13 mouse cellular contexts compared by ENCODE assay signal in genomic region chrX:160449363-160449762, GRCm38 (mm10). TPM values are rescaled to one million over a fixed set of nuclear protein-coding genes. Genes with fewer than 3 reads are reported as not detected.
DNase-seq lines count a peak whose midpoint lies in the region; ATAC-seq and TF ChIP-seq lines count a peak whose summit lies in the region.
"Had no signal": no experiment of that assay in that cellular context is flagged by ENCODE, and none has a peak within 500 bp of the region (broad histone marks: within the 10 kb centered on the region; RNA-seq: fewer than 3 reads in every experiment).

No protein-coding gene starts in this region.

- 72% methylated on average over 2 of the region's 2 CpGs for WGBS in forebrain, postnatal 0 days
- 97% methylated on average over 2 of the region's 2 CpGs for WGBS in forebrain, embryonic 12.5 days

- ATAC-seq in forebrain, postnatal 0 days: no peak
- no peak for ATAC-seq in forebrain, embryonic 12.5 days (ENCODE audit: low FRiP score)

- peak; percentile 52 for TF ChIP-seq CTCF in forebrain, postnatal 0 days (IDR thresholded peaks at IDR 0.05; ENCODE audit: low read depth)

- no peak overlapping the region for H3K27ac ChIP-seq in forebrain, postnatal 0 days (ENCODE audit: low read depth, low read length)
- H3K27ac ChIP-seq in forebrain, embryonic 12.5 days: no peak overlapping the region
- H3K27ac ChIP-seq: embryonic facial prominence, embryonic 10.5 days; limb, embryonic 15.5 days had no signal

- no peak overlapping the region for H3K9ac ChIP-seq in forebrain, postnatal 0 days
- no peak overlapping the region for H3K9ac ChIP-seq in forebrain, embryonic 12.5 days
- H3K9ac ChIP-seq: limb, embryonic 15.5 days had no signal

- peak; percentile 6 for DNase-seq in forebrain, postnatal 0 days
- DNase-seq in layer of hippocampus, adult 9-11 months: peak; percentile 1
- DNase-seq in layer of hippocampus, postnatal 36 days: no peak
- DNase-seq in 416B (ENCODE audit: low read depth) (peak; percentile 13), NIH3T3 (ENCODE audit: low read depth) (peak; percentile 38)
- DNase-seq in urinary bladder, adult 2 months (ENCODE audit: low spot score): no peak
- DNase-seq in T-cell, adult 2 months (ENCODE audit: low spot score): no peak
- DNase-seq: gastrocnemius, postnatal 36 days; kidney, adult 11 months had no signal

- no peaks in the 10 kb centered on the region for H3K27me3 ChIP-seq in forebrain, postnatal 0 days (ENCODE audit: insufficient read depth, low read length)
- H3K27me3 ChIP-seq in forebrain, embryonic 12.5 days: peaks cover 10% of the 10 kb centered on the region
- H3K27me3 ChIP-seq: limb, embryonic 15.5 days had no signal

- no peaks in the 10 kb centered on the region for H3K36me3 ChIP-seq in forebrain, postnatal 0 days (ENCODE audit: insufficient read depth)
- H3K36me3 ChIP-seq in forebrain, embryonic 12.5 days (replicated peaks): no peaks in the 10 kb centered on the region
- H3K36me3 ChIP-seq: embryonic facial prominence, embryonic 10.5 days; limb, embryonic 15.5 days had no signal

- H3K4me3 ChIP-seq in forebrain, postnatal 0 days (ENCODE audit: low read depth, low read length): no peak overlapping the region
- H3K4me3 ChIP-seq in forebrain, embryonic 12.5 days (replicated peaks): no peak overlapping the region
- H3K4me3 ChIP-seq: embryonic facial prominence, embryonic 10.5 days; limb, embryonic 15.5 days; myocyte had no signal

- no peaks in the 10 kb centered on the region for H3K9me3 ChIP-seq in forebrain, postnatal 0 days (ENCODE audit: low read length)
- H3K9me3 ChIP-seq in forebrain, embryonic 12.5 days: no peaks in the 10 kb centered on the region
- H3K9me3 ChIP-seq: embryonic facial prominence, embryonic 10.5 days; limb, embryonic 15.5 days had no signal

- no peaks in the 10 kb centered on the region for H3K4me1 ChIP-seq in forebrain, postnatal 0 days (ENCODE audit: insufficient read depth)
- no peaks in the 10 kb centered on the region for H3K4me1 ChIP-seq in forebrain, embryonic 12.5 days
- H3K4me1 ChIP-seq: embryonic facial prominence, embryonic 10.5 days; limb, embryonic 15.5 days had no signal

- H3K4me2 ChIP-seq in forebrain, postnatal 0 days (ENCODE audit: low read depth): no peak overlapping the region
- no peak overlapping the region for H3K4me2 ChIP-seq in forebrain, embryonic 12.5 days
- H3K4me2 ChIP-seq: limb, embryonic 15.5 days had no signal

RNA-seq across cellular contexts. Expression of gene Phka2, which starts 52.6 kb away (rescaled TPM):
- 15.3 and 22.8 TPM in 2 replicates for total RNA-seq in forebrain, postnatal 0 days (2014; rRNA removed)
- 3.4 and 6.0 TPM in 2 replicates for polyA plus RNA-seq in forebrain, postnatal 0 days (2015; fragmentation: Nextera tagmentation; extraction: Ambion mirVana)
- 20.5 and 20.7 TPM in 2 replicates for polyA plus RNA-seq in forebrain, embryonic 12.5 days (2016; fragmentation: Nextera tagmentation; extraction: Ambion mirVana)
- 10 to 100 TPM; 26.2 to 33.0 TPM for total RNA-seq in layer of hippocampus, postnatal 36 days (2021)
- 18.8 and 19.1 TPM in 2 replicates for polyA plus RNA-seq in urinary bladder, adult 2 months (2012; rRNA removed)

RNA-seq across cellular contexts. Expression of gene Adgrg2, which starts 58.9 kb away (rescaled TPM):
- total RNA-seq in forebrain, postnatal 0 days (2014; rRNA removed): 1.6 and 2.0 TPM in 2 replicates
- 1.0 and 1.6 TPM in 2 replicates for polyA plus RNA-seq in forebrain, postnatal 0 days (2015; fragmentation: Nextera tagmentation; extraction: Ambion mirVana)
- 0.95 and 1.3 TPM in 2 replicates for polyA plus RNA-seq in forebrain, embryonic 12.5 days (2016; fragmentation: Nextera tagmentation; extraction: Ambion mirVana)
- 1 to 10 TPM in 1 of 2 experiments, under 1 TPM in 1; 0.67 to 1.0 TPM for total RNA-seq in layer of hippocampus, postnatal 36 days (2021)
- 3.4 and 3.9 TPM in 2 replicates for polyA plus RNA-seq in urinary bladder, adult 2 months (2012; rRNA removed)

Comparison
In these comparisons a context has a peak if more than half of its experiments do, and no peak if none do; other contexts are left out.
1. DNase-seq: peak in forebrain, postnatal 0 days (single experiment), layer of hippocampus, adult 9-11 months (single experiment), 416B (single experiment) and NIH3T3 (single experiment); none in layer of hippocampus, postnatal 36 days (0 of 2), urinary bladder, adult 2 months (single experiment) and T-cell, adult 2 months (single experiment).